Mouse (Mus musculus): Measurements from ENCODE around the gene Selenos.

DNA sequence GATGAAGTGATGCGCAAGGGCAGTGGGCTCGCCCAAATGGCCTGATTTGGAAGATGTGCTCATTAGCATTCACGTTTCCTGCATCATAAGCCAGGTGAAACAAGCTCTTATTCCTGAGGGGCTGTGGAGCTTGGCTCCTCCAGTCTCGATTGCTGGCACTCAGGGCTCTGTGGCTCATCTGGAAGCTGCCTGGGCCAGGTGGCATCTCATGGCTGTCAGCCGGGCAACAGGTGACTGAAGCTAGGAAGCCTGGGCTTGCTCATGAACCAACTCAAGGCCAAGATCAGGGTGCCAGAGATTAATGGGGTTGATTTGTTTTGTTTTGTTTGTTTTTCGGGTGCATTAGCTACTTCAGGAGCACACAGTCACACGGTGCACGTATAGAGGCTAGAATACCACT, 13.2 kb downstream of the Selenos start:
- TF ChIP-seq CTCF (IDR thresholded peaks at IDR 0.05; ENCODE audit: control insufficient read depth, insufficient read depth, insufficient read length) (no peak), MAX (IDR thresholded peaks at IDR 0.05) (no peak), MYOG (IDR thresholded peaks at IDR 0.05; ENCODE audit: control insufficient read depth, extremely low read depth, insufficient read length) (no peak)
